Mouse (Mus musculus) kidney, postnatal 0 days (tissue): ENCODE results near the gene Rpp14. TPM values are rescaled to one million over a fixed set of nuclear protein-coding genes. Genes with fewer than 3 reads are reported as not detected.

Experiments used
- ATAC-seq: fragments of 200-750 bp; cut with Nextera tagmentation; replicated peaks from 2 replicates; pipeline ENCODE4 v1.8.0; 2017; ENCODE audit warnings: low read depth, moderate number of reproducible peaks, moderate TSS enrichment, moderate library complexity; ENCODE audit not compliant: low FRiP score
- DNase-seq: peaks from one replicate; pipeline ENCODE4 v3.0.0-alpha.2; 2016; ENCODE audit warnings: low spot score
- H3K27ac ChIP-seq: fragments of 300-500 bp; sonication (generic); 2 replicates; pipeline ENCODE4 v1.5.1; 2014; ENCODE audit warnings: mild to moderate bottlenecking
- H3K27me3 ChIP-seq: fragments of 300-500 bp; sonication (generic); 2 replicates; pipeline ENCODE4 v1.6.1; 2014; ENCODE audit warnings: low read length, mixed read lengths; ENCODE audit not compliant: insufficient read depth
- H3K36me3 ChIP-seq: fragments of 300-500 bp; sonication (generic); 2 replicates; pipeline ENCODE4 v1.6.1; 2014; ENCODE audit warnings: low read length, mixed read lengths; ENCODE audit not compliant: insufficient read depth
- H3K4me1 ChIP-seq: fragments of 300-500 bp; sonication (generic); replicated peaks from 2 replicates; pipeline ENCODE4 v1.6.1; 2014; ENCODE audit warnings: antibody characterized with exemption, low read length, mixed read lengths; ENCODE audit not compliant: insufficient read depth
- H3K4me2 ChIP-seq: fragments of 300-500 bp; sonication (generic); 2 replicates; pipeline ENCODE4 v1.6.1; 2014; ENCODE audit warnings: mild to moderate bottlenecking, low read length, moderate library complexity, mixed read lengths
- H3K4me3 ChIP-seq: fragments of 300-500 bp; sonication (generic); replicated peaks from 2 replicates; pipeline ENCODE4 v1.5.1; 2014; ENCODE audit warnings: low read depth, low read length
- H3K9ac ChIP-seq: fragments of 300-500 bp; sonication (generic); 2 replicates; pipeline ENCODE4 v1.6.1; 2014; ENCODE audit warnings: low read depth, low read length
- H3K9me3 ChIP-seq: fragments of 300-500 bp; sonication (generic); replicated peaks from 2 replicates; pipeline ENCODE4 v1.6.1; 2016; ENCODE audit warnings: low read length, inconsistent platforms, mixed read lengths
- CTCF ChIP-seq: IDR thresholded peaks from 2 replicates; pipeline ENCODE4 v1.5.1; 2016; ENCODE audit warnings: antibody characterized with exemption, low read depth, mild to moderate bottlenecking, moderate library complexity
- WGBS: fragments of 180-500 bp; shearing (Covaris S2); extraction: QIAGEN DNeasy Blood & Tissue Kit; methylation state at CpG from one replicate; pipeline ENCODE4 v1.1.7; 2014; 5-methylcytosine and 5-hydroxymethylcytosine counted together
- polyA plus RNA-seq: library from polyadenylated mRNA; unstranded; fragments of >200 nt; fragmentation: Nextera tagmentation; extraction: Ambion mirVana; gene quantifications from 2 replicates; pipeline ENCODE4 v1.2.1, GENCODE M21; 2015

Rpp14 gene
- polyA plus RNA-seq, 1 experiment from 2014 or later: 58.9 TPM

DNA sequence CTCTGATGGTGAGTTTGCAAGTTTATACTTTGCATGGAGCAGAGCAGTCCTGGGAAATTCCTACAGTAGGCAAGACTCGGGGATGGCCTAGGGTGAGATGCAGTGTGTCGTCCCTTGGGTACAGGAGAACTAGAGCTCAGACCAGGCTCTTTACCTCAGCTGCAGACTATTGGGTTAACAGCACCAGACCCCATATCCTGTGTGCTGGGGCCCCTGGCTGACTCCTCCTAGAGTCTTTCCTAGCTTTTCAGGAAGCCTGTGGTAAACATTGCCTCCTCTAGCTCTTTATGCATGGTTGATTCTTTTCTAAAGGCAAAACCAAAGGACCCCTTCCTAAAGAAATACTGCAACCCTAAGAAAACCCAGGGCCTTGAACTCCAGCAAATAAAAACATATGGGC is 61.0 kb downstream of the Rpp14 start:
- H3K4me3 ChIP-seq: no peak overlapping the region
- H3K27me3 ChIP-seq: no peaks in the 10 kb centered on the region

More for the DNA sequence above, 61.0 kb downstream of the Rpp14 start:
- ATAC-seq (no peak), DNase-seq (no peak)
- H3K27ac ChIP-seq: no peak overlapping the region
- no peak for TF ChIP-seq CTCF
- no peak overlapping the region for H3K9ac ChIP-seq
- H3K9me3 ChIP-seq: no peaks in the 10 kb centered on the region
- 68% methylated on average over 2 of the region's 2 CpGs for WGBS
- H3K4me1 ChIP-seq: no peaks in the 10 kb centered on the region
- no peak overlapping the region for H3K4me2 ChIP-seq
- peaks cover 23% of the 10 kb centered on the region for H3K36me3 ChIP-seq

Other genes starting within 250 kb of the Rpp14 start
- not detected in 2 replicates for gene Gm45521, start 123.1 kb upstream of the Rpp14 start, polyA plus RNA-seq
- 0.25 and 0.26 TPM in 2 replicates for gene Dnase1l3, start 85.8 kb upstream of the Rpp14 start, polyA plus RNA-seq
- 41.6 and 42.9 TPM in 2 replicates for gene Abhd6, start 77.5 kb upstream of the Rpp14 start, polyA plus RNA-seq
- gene Pxk, start 17.8 kb downstream of the Rpp14 start, polyA plus RNA-seq: 39.4 and 41.7 TPM in 2 replicates
- 318 and 322 TPM in 2 replicates for gene Pdhb, start 92.7 kb downstream of the Rpp14 start, polyA plus RNA-seq
- 30.2 and 34.1 TPM in 2 replicates for gene Kctd6, start 133.8 kb downstream of the Rpp14 start, polyA plus RNA-seq
- 6.2 and 7.1 TPM in 2 replicates for gene Acox2, start 179.0 kb downstream of the Rpp14 start, polyA plus RNA-seq
- gene Fam107a, start 237.7 kb downstream of the Rpp14 start, polyA plus RNA-seq: 8.0 and 8.2 TPM in 2 replicates